Mouse (Mus musculus): Measurements from ENCODE around the gene Gm26938. TPM values are rescaled to one million over a fixed set of nuclear protein-coding genes. Genes with fewer than 3 reads are reported as not detected.

The Gm26938 gene
- polyA plus RNA-seq, 1 experiment from 2014 or later, result not detected

- H3K4me2 ChIP-seq (ENCODE audit: low read length), result peak overlapping the region; percentile 79
- no peaks in the 10 kb centered on the region for H3K9me3 ChIP-seq (ENCODE audit: control insufficient read depth, low read length)
- ATAC-seq, result peak; percentile 52
- 31% methylated on average over 11 of the region's 12 CpGs for WGBS
- H3K27ac ChIP-seq (ENCODE audit: low read length), result peak overlapping the region; percentile 93
- peaks cover 3% of the 10 kb centered on the region; the same call in 1 of the 2 replicates for H3K36me3 ChIP-seq (ENCODE audit: control insufficient read depth, insufficient read depth)
- H3K4me3 ChIP-seq (replicated peaks; ENCODE audit: low read length), result peak overlapping the region; percentile 42
- peaks cover 35% of the 10 kb centered on the region for H3K4me1 ChIP-seq (replicated peaks; ENCODE audit: control insufficient read depth, insufficient read depth, low read length)
- no peaks in the 10 kb centered on the region for H3K27me3 ChIP-seq (replicated peaks; ENCODE audit: control insufficient read depth, insufficient read depth, low read length)
- H3K9ac ChIP-seq (replicated peaks; ENCODE audit: low read depth, low read length), result peak overlapping the region; percentile 68
These were observed 27.9 kb downstream of the Gm26938 start for GRCm38 (mm10) chr5:139798168-139798900.

DNA sequence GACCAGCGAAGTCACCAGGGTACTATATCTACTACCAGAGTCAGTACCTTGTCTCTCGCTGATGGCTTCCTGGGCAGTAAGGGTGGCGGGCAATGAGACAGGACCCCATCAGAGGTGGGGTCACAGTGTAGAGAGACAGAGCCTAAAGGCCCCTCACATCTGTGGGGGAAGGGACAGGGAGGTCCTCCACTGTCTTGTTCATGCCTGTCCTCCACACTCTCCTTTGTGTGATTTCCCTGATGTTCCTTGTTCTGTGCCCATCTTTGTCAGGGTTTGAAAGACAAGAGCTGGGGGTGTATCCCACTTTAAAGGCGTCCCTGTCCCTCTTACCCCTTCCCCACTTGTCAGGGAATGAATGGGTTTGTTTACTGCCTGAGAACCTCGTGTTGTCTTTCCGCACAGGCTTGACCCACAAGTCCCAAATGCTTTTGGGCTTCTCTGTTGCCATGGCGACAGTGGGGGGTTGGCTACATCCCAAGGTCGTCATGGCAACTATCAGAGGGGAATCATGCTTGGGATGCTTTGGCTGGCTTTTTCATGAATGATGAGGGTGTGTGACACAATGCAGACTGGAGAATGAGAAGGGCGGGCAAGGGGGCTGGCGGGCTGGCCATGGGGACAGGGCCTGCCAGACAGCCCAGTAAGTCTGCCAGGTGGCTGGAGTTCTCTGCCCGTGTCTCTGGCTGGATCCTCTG is 28.6 kb downstream of the Gm26938 start:
- peak overlapping the region; percentile 68 for H3K9ac ChIP-seq (replicated peaks; ENCODE audit: low read depth, low read length)
- no peaks in the 10 kb centered on the region for H3K27me3 ChIP-seq (replicated peaks; ENCODE audit: control insufficient read depth, insufficient read depth, low read length)
- 15% methylated on average over 11 of the region's 11 CpGs for WGBS
- H3K4me1 ChIP-seq (replicated peaks; ENCODE audit: control insufficient read depth, insufficient read depth, low read length), result peaks cover 40% of the 10 kb centered on the region
- peak overlapping the region; percentile 79 for H3K4me2 ChIP-seq (ENCODE audit: low read length)
- H3K27ac ChIP-seq (ENCODE audit: low read length), result peak overlapping the region; percentile 93
- ATAC-seq, result peak; percentile 86
- H3K36me3 ChIP-seq (ENCODE audit: control insufficient read depth, insufficient read depth), result peaks cover 3% of the 10 kb centered on the region; the same call in 1 of the 2 replicates
- H3K4me3 ChIP-seq (replicated peaks; ENCODE audit: low read length), result peak overlapping the region; percentile 42
- H3K9me3 ChIP-seq (ENCODE audit: control insufficient read depth, low read length), result no peaks in the 10 kb centered on the region

- Histone ChIP-seq H3K27me3 (replicated peaks; ENCODE audit: control insufficient read depth, insufficient read depth, low read length) (no peaks in the 10 kb centered on the region), H3K9me3 (ENCODE audit: control insufficient read depth, low read length) (no peaks in the 10 kb centered on the region), H3K4me3 (replicated peaks; ENCODE audit: low read length) (no peak overlapping the region), H3K27ac (ENCODE audit: low read length) (peak overlapping the region; percentile 93), H3K4me2 (ENCODE audit: low read length) (peak overlapping the region; percentile 79), H3K4me1 (replicated peaks; ENCODE audit: control insufficient read depth, insufficient read depth, low read length) (peaks cover 48% of the 10 kb centered on the region), H3K36me3 (ENCODE audit: control insufficient read depth, insufficient read depth) (peaks cover 3% of the 10 kb centered on the region; the same call in 1 of the 2 replicates), H3K9ac (replicated peaks; ENCODE audit: low read depth, low read length) (no peak overlapping the region; the same call in 1 of the 2 replicates)
- peak; percentile 26 for ATAC-seq
- 10% methylated on average over 13 of the region's 13 CpGs for WGBS
These were observed 29.3 kb downstream of the Gm26938 start for GRCm38 (mm10) chr5:139796900-139797299.

DNA sequence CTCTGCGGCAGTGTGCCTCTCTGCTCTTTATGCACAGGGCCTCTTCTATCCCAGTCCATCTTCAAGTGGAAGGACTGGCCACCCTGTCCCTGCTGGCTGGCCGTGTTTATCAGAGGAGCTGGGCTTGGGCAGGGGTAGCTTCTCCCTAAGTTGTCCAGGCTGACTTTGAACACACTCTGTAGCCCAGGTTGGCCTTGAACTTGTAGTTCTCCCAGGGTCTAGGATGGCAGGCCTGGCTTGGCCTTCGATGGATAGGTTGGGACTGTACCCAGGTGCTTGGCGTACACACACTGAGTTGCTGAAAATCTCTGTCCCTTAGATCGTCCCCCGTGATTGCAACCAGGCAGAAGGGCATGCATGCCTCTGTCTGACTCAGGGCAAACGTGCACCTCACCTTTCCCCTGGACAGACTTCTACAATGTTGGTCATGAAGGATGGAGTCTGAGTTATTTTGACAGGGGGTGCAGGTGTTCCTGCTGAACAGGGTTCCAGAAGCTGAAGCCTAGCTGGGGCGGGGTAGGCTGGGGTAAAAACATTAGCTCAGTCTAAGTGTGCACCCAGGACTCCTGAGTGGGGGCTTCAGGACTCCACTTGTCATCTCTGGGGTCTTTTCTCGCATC is 30.1 kb downstream of the Gm26938 start:
- WGBS, result 74% methylated on average over 9 of the region's 9 CpGs
- Histone ChIP-seq H3K27ac (ENCODE audit: low read length) (no peak overlapping the region), H3K4me2 (ENCODE audit: low read length) (no peak overlapping the region), H3K9ac (replicated peaks; ENCODE audit: low read depth, low read length) (no peak overlapping the region), H3K4me3 (replicated peaks; ENCODE audit: low read length) (no peak overlapping the region), H3K4me1 (replicated peaks; ENCODE audit: control insufficient read depth, insufficient read depth, low read length) (peaks cover 52% of the 10 kb centered on the region), H3K27me3 (replicated peaks; ENCODE audit: control insufficient read depth, insufficient read depth, low read length) (no peaks in the 10 kb centered on the region), H3K9me3 (ENCODE audit: control insufficient read depth, low read length) (no peaks in the 10 kb centered on the region), H3K36me3 (ENCODE audit: control insufficient read depth, insufficient read depth) (peaks cover 3% of the 10 kb centered on the region; the same call in 1 of the 2 replicates)
- ATAC-seq, result no peak

DNA sequence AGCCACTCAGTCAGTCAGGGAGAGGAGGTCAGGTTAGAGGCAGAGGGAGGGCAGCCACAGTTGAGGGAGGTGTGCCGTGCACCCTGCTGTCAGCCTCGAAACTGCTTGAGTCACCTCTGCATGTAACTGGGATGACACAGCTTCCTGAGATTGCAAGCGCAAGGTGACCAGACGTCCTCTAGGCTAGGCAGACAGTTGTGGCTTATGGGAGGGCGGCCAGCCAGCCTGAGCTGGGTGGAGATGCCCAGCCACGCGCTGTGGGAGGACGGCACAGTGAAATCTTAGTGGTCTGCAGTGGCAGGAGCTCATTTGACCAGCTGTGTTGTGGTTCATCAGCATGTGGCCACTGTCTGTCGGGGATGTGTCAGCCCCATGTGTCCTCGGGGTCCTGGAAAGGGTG is 31.3 kb downstream of the Gm26938 start:
- H3K36me3 ChIP-seq (ENCODE audit: control insufficient read depth, insufficient read depth), result no peaks in the 10 kb centered on the region
- H3K27me3 ChIP-seq (replicated peaks; ENCODE audit: control insufficient read depth, insufficient read depth, low read length), result no peaks in the 10 kb centered on the region
- no peak overlapping the region for H3K27ac ChIP-seq (ENCODE audit: low read length)
- no peak overlapping the region for H3K4me3 ChIP-seq (replicated peaks; ENCODE audit: low read length)
- 69% methylated on average over 10 of the region's 10 CpGs for WGBS
- no peak overlapping the region for H3K4me2 ChIP-seq (ENCODE audit: low read length)
- peaks cover 56% of the 10 kb centered on the region for H3K4me1 ChIP-seq (replicated peaks; ENCODE audit: control insufficient read depth, insufficient read depth, low read length)
- ATAC-seq, result no peak
- no peaks in the 10 kb centered on the region for H3K9me3 ChIP-seq (ENCODE audit: control insufficient read depth, low read length)
- H3K9ac ChIP-seq (replicated peaks; ENCODE audit: low read depth, low read length), result no peak overlapping the region

- ATAC-seq, result no peak
- H3K36me3 ChIP-seq (ENCODE audit: control insufficient read depth, insufficient read depth), result no peaks in the 10 kb centered on the region
- no peak overlapping the region for H3K4me3 ChIP-seq (replicated peaks; ENCODE audit: low read length)
- no peak overlapping the region for H3K9ac ChIP-seq (replicated peaks; ENCODE audit: low read depth, low read length)
- H3K4me2 ChIP-seq (ENCODE audit: low read length), result no peak overlapping the region
- H3K27me3 ChIP-seq (replicated peaks; ENCODE audit: control insufficient read depth, insufficient read depth, low read length), result no peaks in the 10 kb centered on the region
- H3K9me3 ChIP-seq (ENCODE audit: control insufficient read depth, low read length), result no peaks in the 10 kb centered on the region
- WGBS, result 88% methylated on average over 5 of the region's 5 CpGs
- no peak overlapping the region for H3K27ac ChIP-seq (ENCODE audit: low read length)
- peaks cover 54% of the 10 kb centered on the region for H3K4me1 ChIP-seq (replicated peaks; ENCODE audit: control insufficient read depth, insufficient read depth, low read length)
These were observed 32.1 kb downstream of the Gm26938 start for GRCm38 (mm10) chr5:139794137-139794536.

- Histone ChIP-seq H3K4me1 (replicated peaks; ENCODE audit: control insufficient read depth, insufficient read depth, low read length) (peaks cover 48% of the 10 kb centered on the region), H3K27ac (ENCODE audit: low read length) (no peak overlapping the region), H3K9me3 (ENCODE audit: control insufficient read depth, low read length) (no peaks in the 10 kb centered on the region), H3K4me2 (ENCODE audit: low read length) (no peak overlapping the region), H3K4me3 (replicated peaks; ENCODE audit: low read length) (no peak overlapping the region), H3K27me3 (replicated peaks; ENCODE audit: control insufficient read depth, insufficient read depth, low read length) (no peaks in the 10 kb centered on the region), H3K9ac (replicated peaks; ENCODE audit: low read depth, low read length) (no peak overlapping the region), H3K36me3 (ENCODE audit: control insufficient read depth, insufficient read depth) (no peaks in the 10 kb centered on the region)
- 69% methylated on average over 11 of the region's 11 CpGs for WGBS
- no peak for ATAC-seq
These were observed 32.7 kb downstream of the Gm26938 start for GRCm38 (mm10) chr5:139793338-139794089.

DNA sequence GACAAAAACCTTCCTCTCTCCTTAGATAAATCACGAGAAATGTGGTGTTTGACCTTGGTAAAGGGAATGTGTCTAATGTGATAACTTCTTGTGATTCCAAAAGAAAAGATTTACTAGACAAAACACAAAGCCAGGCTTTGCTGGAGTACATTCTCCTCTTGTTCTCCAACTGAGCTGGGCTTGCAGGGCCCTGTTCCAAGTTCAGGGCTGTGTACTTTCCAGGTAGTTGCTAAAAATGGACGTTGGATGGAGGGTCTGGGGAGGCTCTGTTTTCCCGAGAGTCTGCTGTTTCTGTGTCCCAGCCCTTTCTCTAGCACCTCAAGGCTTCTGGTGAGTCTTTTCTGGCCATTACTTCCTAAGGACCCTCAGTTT is 33.3 kb downstream of the Gm26938 start:
- Histone ChIP-seq H3K4me1 (replicated peaks; ENCODE audit: control insufficient read depth, insufficient read depth, low read length) (peaks cover 42% of the 10 kb centered on the region), H3K4me2 (ENCODE audit: low read length) (no peak overlapping the region)
- no peak for ATAC-seq

More for the DNA sequence above, 33.3 kb downstream of the Gm26938 start:
- Histone ChIP-seq H3K9ac (replicated peaks; ENCODE audit: low read depth, low read length) (no peak overlapping the region), H3K27me3 (replicated peaks; ENCODE audit: control insufficient read depth, insufficient read depth, low read length) (no peaks in the 10 kb centered on the region), H3K36me3 (ENCODE audit: control insufficient read depth, insufficient read depth) (no peaks in the 10 kb centered on the region), H3K27ac (ENCODE audit: low read length) (no peak overlapping the region), H3K9me3 (ENCODE audit: control insufficient read depth, low read length) (no peaks in the 10 kb centered on the region), H3K4me3 (replicated peaks; ENCODE audit: low read length) (no peak overlapping the region)
- WGBS, result 62% methylated on average over 3 of the region's 3 CpGs
